Mouse (Mus musculus): Measurements from ENCODE around the gene Myo16.

GRCm38 (mm10) chr8:10548003-10548584 lies 394.4 kb downstream of the Myo16 start:
- TF ChIP-seq CTCF (IDR thresholded peaks at IDR 0.05; ENCODE audit: extremely low read depth, insufficient read length, insufficient replicate concordance, low read depth, low read length) (no peak), POLR2A (IDR thresholded peaks at IDR 0.05; ENCODE audit: low read depth, low read length) (no peak)

Data from small intestine, adult 2 months (tissue).